Mouse (Mus musculus): ENCODE measurements around the gene Prr18. TPM values are rescaled to one million over a fixed set of nuclear protein-coding genes. Genes with fewer than 3 reads are reported as not detected.
"Not testable (repeated sequence)": the region's sequence is repeated elsewhere in the genome, so short reads cannot be mapped to it uniquely, and the experiment has no call there.

Gene Prr18
- total RNA-seq (2015) (0.12 and 0.22 TPM in 2 replicates), total RNA-seq (2017) (not detected in 2 replicates)

- not testable (repeated sequence) for ATAC-seq (replicated peaks; ENCODE audit: poor library complexity)
Measured at GRCm38 (mm10) chr17:8337159-8337558, at the start of gene Prr18. TSS of gene Prr18 (plus strand) at chr17:8337459.

- no peak for ATAC-seq (replicated peaks; ENCODE audit: poor library complexity)
Measured at GRCm38 (mm10) chr17:8289993-8290679, 47.1 kb upstream of the Prr18 start.

- peak; percentile 63; the same call in 1 of the 2 replicates for ATAC-seq (replicated peaks; ENCODE audit: poor library complexity)
Measured at GRCm38 (mm10) chr17:8290736-8291135, 46.5 kb upstream of the Prr18 start.

GRCm38 (mm10) chr17:8295825-8296224, 41.4 kb upstream of the Prr18 start:
- ATAC-seq (replicated peaks; ENCODE audit: poor library complexity) = no peak

GRCm38 (mm10) chr17:8296313-8296844, 40.9 kb upstream of the Prr18 start:
- ATAC-seq (replicated peaks; ENCODE audit: poor library complexity) = no peak

- ATAC-seq (replicated peaks; ENCODE audit: poor library complexity) = no peak
Measured at GRCm38 (mm10) chr17:8297746-8298145, 39.5 kb upstream of the Prr18 start.

GRCm38 (mm10) chr17:8298281-8298680, 39.0 kb upstream of the Prr18 start:
- ATAC-seq (replicated peaks; ENCODE audit: poor library complexity) = no peak

- peak; percentile 85 for ATAC-seq (replicated peaks; ENCODE audit: poor library complexity)
Measured at GRCm38 (mm10) chr17:8299524-8299923, 37.7 kb upstream of the Prr18 start.

- peak; percentile 48 for ATAC-seq (replicated peaks; ENCODE audit: poor library complexity)
Measured at GRCm38 (mm10) chr17:8301515-8301914, 35.7 kb upstream of the Prr18 start.

GRCm38 (mm10) chr17:8302772-8303438, 34.4 kb upstream of the Prr18 start:
- ATAC-seq (replicated peaks; ENCODE audit: poor library complexity) = no peak

GRCm38 (mm10) chr17:8303671-8304070, 33.6 kb upstream of the Prr18 start:
- ATAC-seq (replicated peaks; ENCODE audit: poor library complexity) = no peak

GRCm38 (mm10) chr17:8305801-8306200, 31.5 kb upstream of the Prr18 start:
- peak; percentile 69 for ATAC-seq (replicated peaks; ENCODE audit: poor library complexity)

- peak; percentile 94 for ATAC-seq (replicated peaks; ENCODE audit: poor library complexity)
Measured at GRCm38 (mm10) chr17:8310838-8311614, 26.2 kb upstream of the Prr18 start, which contains the start of gene Sft2d1. TSS of gene Sft2d1 (plus strand) at chr17:8311102.

GRCm38 (mm10) chr17:8311751-8312150, 25.5 kb upstream of the Prr18 start:
- no peak for ATAC-seq (replicated peaks; ENCODE audit: poor library complexity)

- no peak for ATAC-seq (replicated peaks; ENCODE audit: poor library complexity)
Measured at GRCm38 (mm10) chr17:8313976-8314375, 23.3 kb upstream of the Prr18 start.

- peak; percentile 81 for ATAC-seq (replicated peaks; ENCODE audit: poor library complexity)
Measured at GRCm38 (mm10) chr17:8316251-8316650, 21.0 kb upstream of the Prr18 start.

- ATAC-seq (replicated peaks; ENCODE audit: poor library complexity) = not testable (repeated sequence)
Measured at GRCm38 (mm10) chr17:8326877-8327276, 10.4 kb upstream of the Prr18 start.

GRCm38 (mm10) chr17:8328511-8329174, 8.6 kb upstream of the Prr18 start:
- ATAC-seq (replicated peaks; ENCODE audit: poor library complexity) = peak; percentile 90

- no peak for ATAC-seq (replicated peaks; ENCODE audit: poor library complexity)
Measured at GRCm38 (mm10) chr17:8330602-8331001, 6.7 kb upstream of the Prr18 start.

- ATAC-seq (replicated peaks; ENCODE audit: poor library complexity) = no peak
Measured at GRCm38 (mm10) chr17:8339666-8340374, 2.6 kb downstream of the Prr18 start.
